Mouse (Mus musculus) thymus, adult 2 months (tissue): Measurements from ENCODE around the gene Rabep1.

Experiments
- CTCF ChIP-seq: fragments of 200-500 bp; IDR thresholded peaks from 2 replicates; pipeline ENCODE4 v1.5.1; 2012; ENCODE audit warnings: mild to moderate bottlenecking, control low read depth, low read length, moderate library complexity, borderline replicate concordance; ENCODE audit not compliant: control insufficient read depth, poor library complexity, insufficient read depth; ENCODE audit errors: extremely low read depth
- POLR2A ChIP-seq: fragments of 200-500 bp; IDR thresholded peaks from 2 replicates; pipeline ENCODE4 v1.6.1; 2012; ENCODE audit warnings: mild to moderate bottlenecking, low read length, control low read depth, moderate library complexity; ENCODE audit not compliant: control insufficient read depth, poor library complexity, insufficient read depth; ENCODE audit errors: extremely low read depth

DNA sequence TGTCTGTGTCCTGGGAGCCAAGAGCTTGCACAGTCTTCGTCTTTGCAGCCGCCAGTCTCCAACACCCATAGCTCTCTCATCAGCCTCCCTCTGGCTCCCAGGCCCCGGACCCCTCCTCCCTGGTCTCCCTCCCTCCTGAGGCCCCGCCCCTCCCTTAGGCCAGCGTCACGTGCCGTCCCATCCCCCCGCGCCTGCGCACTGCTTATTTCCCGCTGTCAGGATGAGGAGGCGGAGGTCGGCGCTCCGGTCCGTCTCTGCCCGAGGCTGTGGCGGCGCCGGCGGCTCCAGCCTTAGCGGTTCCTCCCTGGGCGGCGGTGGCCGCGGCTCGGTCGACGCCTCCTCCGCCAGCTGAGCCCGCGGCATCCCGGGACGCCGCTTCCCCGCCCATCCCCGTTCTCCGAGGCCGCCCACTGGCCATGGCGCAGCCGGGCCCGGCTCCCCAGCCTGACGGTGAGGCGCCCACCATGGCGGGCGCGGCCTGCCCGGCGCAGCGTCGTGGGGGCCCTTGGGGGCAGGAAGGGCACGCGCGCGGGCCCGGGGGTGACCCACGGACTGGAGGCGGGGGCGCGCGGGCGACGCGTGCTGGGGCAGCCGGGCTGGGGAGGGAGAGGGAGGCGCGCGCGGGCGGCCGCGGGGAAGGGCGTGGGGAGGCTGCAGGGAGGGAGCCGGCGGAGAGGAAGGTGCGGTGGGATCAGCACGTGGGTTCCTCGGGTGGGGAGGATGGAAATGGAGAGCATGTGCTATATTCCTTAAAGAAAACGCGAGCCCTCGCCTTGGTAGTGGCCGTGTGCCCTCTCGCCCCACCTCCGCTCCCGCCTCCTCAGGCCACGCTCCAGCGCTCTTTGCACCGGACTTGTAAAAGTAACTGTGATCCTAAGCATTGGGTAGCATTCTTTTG is at the start of gene Rabep1:
- TF ChIP-seq POLR2A (peak; percentile 79), CTCF (peak; percentile 49; the same call in 1 of the 2 replicates)
